Mouse (Mus musculus) thymus, adult 2 months (tissue): ENCODE data around the gene Gm3336.

Source experiments
- CTCF ChIP-seq: fragments of 200-500 bp; IDR thresholded peaks from 2 replicates; pipeline ENCODE4 v1.5.1; 2012; ENCODE audit warnings: mild to moderate bottlenecking, control low read depth, low read length, moderate library complexity, borderline replicate concordance; ENCODE audit not compliant: control insufficient read depth, poor library complexity, insufficient read depth; ENCODE audit errors: extremely low read depth
- POLR2A ChIP-seq: fragments of 200-500 bp; IDR thresholded peaks from 2 replicates; pipeline ENCODE4 v1.6.1; 2012; ENCODE audit warnings: mild to moderate bottlenecking, low read length, control low read depth, moderate library complexity; ENCODE audit not compliant: control insufficient read depth, poor library complexity, insufficient read depth; ENCODE audit errors: extremely low read depth

- TF ChIP-seq POLR2A (no peak), CTCF (no peak)
Measured at GRCm38 (mm10) chr8:70741661-70742060, 23.3 kb downstream of the Gm3336 start.
